In the genomic region with DNA sequence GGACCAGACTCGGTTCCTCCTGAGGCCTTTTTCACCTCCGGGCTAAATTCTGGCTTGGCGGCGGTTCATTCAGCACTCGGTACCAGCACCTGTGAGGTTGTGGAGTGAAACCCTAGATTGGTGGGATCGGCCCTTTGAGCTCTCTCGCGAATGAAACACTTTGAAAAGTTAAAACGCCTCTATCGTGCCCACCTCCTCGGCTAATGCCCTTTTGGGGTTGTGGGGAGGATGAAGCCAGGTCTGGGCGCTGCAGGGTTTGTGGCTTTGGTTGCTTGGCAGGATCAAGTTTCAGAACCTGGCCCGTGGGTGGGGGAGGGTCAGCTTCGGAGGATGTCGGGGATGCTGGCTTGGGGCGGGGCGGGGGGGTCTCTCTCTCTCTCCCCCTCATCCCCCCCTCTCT, we compare ENCODE assay signal across 8 mouse cellular contexts. TPM values are rescaled to one million over a fixed set of nuclear protein-coding genes. Genes with fewer than 3 reads are reported as not detected.
DNase-seq lines count a peak whose midpoint lies in the region; ATAC-seq and TF ChIP-seq lines count a peak whose summit lies in the region.

No protein-coding gene starts in this region.

- TF ChIP-seq POLR2A in CH12.LX (IDR thresholded peaks at IDR 0.05; ENCODE audit: low read depth, low read length): no peak
- TF ChIP-seq POLR2A in embryonic fibroblast, embryonic 13.5 days (IDR thresholded peaks at IDR 0.05; ENCODE audit: low read depth, low read length): no peak

- H3K4me2 ChIP-seq in heart, embryonic 11.5 days: peak overlapping the region; percentile 50
- peak overlapping the region; percentile 71; the same call in 1 of the 2 replicates for H3K4me2 ChIP-seq in CH12.LX (ENCODE audit: insufficient read depth, low read depth, poor library complexity, severe bottlenecking)
- H3K4me2 ChIP-seq in hindbrain, embryonic 16.5 days (ENCODE audit: low read length): peak overlapping the region; percentile 43
- peak overlapping the region; percentile 51 for H3K4me2 ChIP-seq in lung, embryonic 15.5 days

- H3K4me3 ChIP-seq in heart, embryonic 11.5 days (ENCODE audit: low read depth, low read length): peak overlapping the region; percentile 60
- peak overlapping the region; percentile 63 to 68 (median 64) for H3K4me3 ChIP-seq in CH12.LX (replicated peaks in 1 of 3; ENCODE audit: low read depth in 2 of 3, low read length in 2 of 3, poor library complexity in 1 of 3)
- H3K4me3 ChIP-seq in embryonic fibroblast, embryonic 13.5 days (ENCODE audit: insufficient read depth, low read length): peak overlapping the region; percentile 78
- H3K4me3 ChIP-seq in hindbrain, embryonic 16.5 days (ENCODE audit: low read length): peak overlapping the region; percentile 61
- peak overlapping the region; percentile 64 for H3K4me3 ChIP-seq in lung, embryonic 15.5 days

- no peak for TF ChIP-seq RAD21 in CH12.LX (IDR thresholded peaks at IDR 0.05; ENCODE audit: low read depth, low read length)

- no peaks in the 10 kb centered on the region for H3K36me3 ChIP-seq in heart, embryonic 11.5 days (ENCODE audit: control insufficient read depth, insufficient read depth, low read length)
- H3K36me3 ChIP-seq in CH12.LX (replicated peaks in 1 of 2; ENCODE audit: control insufficient read depth in 1 of 2, insufficient read depth in 1 of 2, low read length in 1 of 2): no peaks in the 10 kb centered on the region
- no peaks in the 10 kb centered on the region for H3K36me3 ChIP-seq in hindbrain, embryonic 16.5 days (ENCODE audit: control insufficient read depth, insufficient read depth, low read length)
- no peaks in the 10 kb centered on the region for H3K36me3 ChIP-seq in lung, embryonic 15.5 days

- H3K9ac ChIP-seq in heart, embryonic 11.5 days (ENCODE audit: low read depth, low read length): peak overlapping the region; percentile 73
- H3K9ac ChIP-seq in CH12.LX (ENCODE audit: insufficient read depth, low read depth): peak overlapping the region; percentile 70; the same call in 1 of the 2 replicates
- H3K9ac ChIP-seq in hindbrain, embryonic 16.5 days (ENCODE audit: low read depth, low read length): peak overlapping the region; percentile 70
- peak overlapping the region; percentile 54 for H3K9ac ChIP-seq in lung, embryonic 15.5 days

- H3K27ac ChIP-seq in heart, embryonic 11.5 days (ENCODE audit: low read depth, low read length): peak overlapping the region; percentile 71
- H3K27ac ChIP-seq in CH12.LX (ENCODE audit: insufficient read depth, low read depth): no peak overlapping the region
- H3K27ac ChIP-seq in embryonic fibroblast, embryonic 13.5 days (ENCODE audit: insufficient read depth, low read length): no peak overlapping the region
- H3K27ac ChIP-seq in hindbrain, embryonic 16.5 days (ENCODE audit: low read depth, low read length): peak overlapping the region; percentile 63; the same call in 1 of the 2 replicates
- no peak overlapping the region for H3K27ac ChIP-seq in lung, embryonic 15.5 days

- 11% methylated on average over 17 of the region's 17 CpGs for WGBS in heart, embryonic 11.5 days (ENCODE audit: insufficient replicate concordance)
- 29% methylated on average over 17 of the region's 17 CpGs for WGBS in hindbrain, embryonic 16.5 days
- 14% methylated on average over 17 of the region's 17 CpGs for WGBS in lung, embryonic 15.5 days

- no peak for TF ChIP-seq CTCF in CH12.LX (conservative IDR thresholded peaks at IDR 0.05 in 1 of 2, IDR thresholded peaks at IDR 0.05 in 1 of 2; ENCODE audit: low read depth in 2 of 2, low read length in 2 of 2)
- TF ChIP-seq CTCF in embryonic fibroblast, embryonic 13.5 days (IDR thresholded peaks at IDR 0.05; ENCODE audit: borderline replicate concordance, insufficient read depth, low read length): no peak

- in situ Hi-C loops in CH12.LX (cut with MboI; ENCODE audit: low pct_ligation_motif_present, low pct_unique_long_range_greater_than_20kb, low sequenced_read_pairs): no loop called here

- H3K9me3 ChIP-seq in heart, embryonic 11.5 days (replicated peaks; ENCODE audit: control insufficient read depth, low read length): no peaks in the 10 kb centered on the region
- H3K9me3 ChIP-seq in CH12.LX (replicated peaks; ENCODE audit: low read length): no peaks in the 10 kb centered on the region
- no peaks in the 10 kb centered on the region for H3K9me3 ChIP-seq in hindbrain, embryonic 16.5 days (ENCODE audit: control insufficient read depth, low read length)
- no peaks in the 10 kb centered on the region for H3K9me3 ChIP-seq in lung, embryonic 15.5 days

- no peaks in the 10 kb centered on the region for H3K4me1 ChIP-seq in heart, embryonic 11.5 days (ENCODE audit: control insufficient read depth, insufficient read depth, low read length)
- H3K4me1 ChIP-seq in CH12.LX (ENCODE audit: control insufficient read depth in 1 of 2, insufficient read depth in 2 of 2): peaks cover 0 to 11% of the 10 kb centered on the region in 2 experiments; a peak in 2 of 4 replicates
- H3K4me1 ChIP-seq in embryonic fibroblast, embryonic 13.5 days (ENCODE audit: control insufficient read depth, insufficient read depth, low read length): no peaks in the 10 kb centered on the region
- H3K4me1 ChIP-seq in hindbrain, embryonic 16.5 days (ENCODE audit: control insufficient read depth, insufficient read depth, low read depth, low read length): peaks cover 6% of the 10 kb centered on the region; the same call in 1 of the 2 replicates
- H3K4me1 ChIP-seq in lung, embryonic 15.5 days: no peaks in the 10 kb centered on the region

- no peak for TF ChIP-seq EP300 in CH12.LX (IDR thresholded peaks at IDR 0.05; ENCODE audit: low read length)

- DNase-seq in heart, adult 11 months: no peak
- DNase-seq in CH12.LX (ENCODE audit: extremely low read depth) (peak; percentile 20), MN1 (ENCODE audit: low spot score) (no peak)
- peak; percentile 60 for DNase-seq in testis, postnatal 10 days (ENCODE audit: low spot score)

- ATAC-seq in heart, embryonic 11.5 days (replicated peaks; ENCODE audit: insufficient number of reproducible peaks, low FRiP score, low TSS enrichment): peak; percentile 39; the same call in 1 of the 2 replicates
- ATAC-seq in hindbrain, embryonic 16.5 days: peak; percentile 21; the same call in 1 of the 2 replicates
- peak; percentile 16; the same call in 1 of the 2 replicates for ATAC-seq in lung, embryonic 15.5 days (ENCODE audit: borderline replicate concordance, extremely low read depth, low FRiP score, low TSS enrichment)

- peaks cover 36% of the 10 kb centered on the region for H3K27me3 ChIP-seq in heart, embryonic 11.5 days (ENCODE audit: control insufficient read depth, insufficient read depth, low read length)
- H3K27me3 ChIP-seq in CH12.LX (replicated peaks): peaks cover 3% of the 10 kb centered on the region
- peaks cover 20% of the 10 kb centered on the region for H3K27me3 ChIP-seq in hindbrain, embryonic 16.5 days (replicated peaks; ENCODE audit: control insufficient read depth, insufficient read depth, low read length)
- H3K27me3 ChIP-seq in lung, embryonic 15.5 days: peaks cover 51% of the 10 kb centered on the region

- dilution Hi-C loops in CH12.LX (cut with MboI; ENCODE audit: extremely low pct_ligation_motif_present, extremely low pct_unique_long_range_greater_than_20kb, low sequenced_read_pairs): no loop called here

- no peaks in the 10 kb centered on the region for H3K79me2 ChIP-seq in CH12.LX (replicated peaks; ENCODE audit: control insufficient read depth, extremely low read depth, insufficient read depth, poor library complexity, severe bottlenecking)

TF ChIP-seq in CH12.LX, 34 proteins besides CTCF, POLR2A, EP300 and RAD21 (continues in another document):
- TF ChIP-seq ZC3H11A (IDR thresholded peaks at IDR 0.05; ENCODE audit: low read depth, low read length): no peak
- no peak for TF ChIP-seq GABPA (IDR thresholded peaks at IDR 0.05; ENCODE audit: insufficient replicate concordance, low read depth, low read length)
- TF ChIP-seq MAX (IDR thresholded peaks at IDR 0.05; ENCODE audit: low read length): no peak
- no peak for TF ChIP-seq MEF2A (IDR thresholded peaks at IDR 0.05; ENCODE audit: borderline replicate concordance, low read depth, low read length)
- TF ChIP-seq NRF1 (IDR thresholded peaks at IDR 0.05; ENCODE audit: low read depth, low read length): no peak
- no peak for TF ChIP-seq MAFK (IDR thresholded peaks at IDR 0.05; ENCODE audit: insufficient replicate concordance, low read length)
- no peak for TF ChIP-seq TBP (conservative IDR thresholded peaks at IDR 0.05; ENCODE audit: low read depth, low read length)
- no peak for TF ChIP-seq KAT2A (IDR thresholded peaks at IDR 0.05; ENCODE audit: insufficient replicate concordance, low read length)
- TF ChIP-seq IRF4 (IDR thresholded peaks at IDR 0.05; ENCODE audit: low read depth, low read length): no peak
- TF ChIP-seq ZKSCAN1 (IDR thresholded peaks at IDR 0.05; ENCODE audit: borderline replicate concordance, low read depth, low read length): no peak
- no peak for TF ChIP-seq UBTF (IDR thresholded peaks at IDR 0.05; ENCODE audit: low read depth, low read length)
- TF ChIP-seq USF1 (IDR thresholded peaks at IDR 0.05; ENCODE audit: low read depth, low read length): no peak
- TF ChIP-seq CHD2 (IDR thresholded peaks at IDR 0.05; ENCODE audit: low read length): no peak
- TF ChIP-seq TCF12 (IDR thresholded peaks at IDR 0.05; ENCODE audit: low read depth, low read length): no peak
- no peak for TF ChIP-seq CHD1 (IDR thresholded peaks at IDR 0.05; ENCODE audit: low read depth, low read length)
- no peak for TF ChIP-seq MAZ (IDR thresholded peaks at IDR 0.05; ENCODE audit: low read depth, low read length)

RNA-seq across cellular contexts. Expression of gene Apoo, which starts 0.3 kb away (rescaled TPM):
- 151 and 162 TPM in 2 replicates for polyA plus RNA-seq in heart, embryonic 11.5 days (2014; fragmentation: Nextera tagmentation; extraction: Ambion mirVana)
- total RNA-seq in CH12.LX (2012; rRNA removed) (21.3 and 31.5 TPM in 2 replicates), CH12.LX (2014; rRNA removed) (89.8 and 100 TPM in 2 replicates)
- 41.3 and 42.4 TPM in 2 replicates for polyA plus RNA-seq in CH12.LX (2012; ENCODE audit: insufficient read length, low read depth)
- 22.1 and 24.2 TPM in 2 replicates for polyA plus RNA-seq in embryonic fibroblast, embryonic 13.5 days (2011; ENCODE audit: insufficient read length, low read depth, missing spikeins)
- polyA plus RNA-seq in hindbrain, embryonic 16.5 days (2015; fragmentation: Nextera tagmentation; extraction: Ambion mirVana): 130 and 131 TPM in 2 replicates
- polyA plus RNA-seq in lung, embryonic 15.5 days (2015; fragmentation: Nextera tagmentation; extraction: Ambion mirVana): 76.3 and 76.7 TPM in 2 replicates

RNA-seq across cellular contexts. Expression of gene Fam90a1b, which starts 0.7 kb away (rescaled TPM):
- 0.14 TPM in 1 of 2 replicates, not detected in the other for polyA plus RNA-seq in heart, embryonic 11.5 days (2014; fragmentation: Nextera tagmentation; extraction: Ambion mirVana)
- total RNA-seq in CH12.LX (2012; rRNA removed) (0.08 TPM in 1 of 2 replicates, not detected in the other), CH12.LX (2014; rRNA removed) (not detected in 2 replicates)
- not detected in 2 replicates for polyA plus RNA-seq in CH12.LX (2012; ENCODE audit: insufficient read length, low read depth)
- polyA plus RNA-seq in embryonic fibroblast, embryonic 13.5 days (2011; ENCODE audit: insufficient read length, low read depth, missing spikeins): not detected in 2 replicates
- polyA plus RNA-seq in hindbrain, embryonic 16.5 days (2015; fragmentation: Nextera tagmentation; extraction: Ambion mirVana): 0.13 and 0.14 TPM in 2 replicates
- polyA plus RNA-seq in lung, embryonic 15.5 days (2015; fragmentation: Nextera tagmentation; extraction: Ambion mirVana): not detected in 2 replicates

Comparison
In these comparisons a context has a peak if more than half of its experiments do, and no peak if none do; other contexts are left out.
1. H3K27ac ChIP-seq: peak in heart, embryonic 11.5 days (single experiment) and hindbrain, embryonic 16.5 days (single experiment); none in CH12.LX (single experiment), embryonic fibroblast, embryonic 13.5 days (single experiment) and lung, embryonic 15.5 days (single experiment).
2. DNase-seq: peak in CH12.LX (single experiment) and testis, postnatal 10 days (single experiment); none in heart, adult 11 months (single experiment) and MN1 (single experiment).
3. Peak in every context shown above with its lines, with median percentiles within 50 percentile points of each other: ATAC-seq, H3K4me2 ChIP-seq, H3K4me3 ChIP-seq and H3K9ac ChIP-seq.